Mouse (Mus musculus) C2C12 (cell line): ENCODE measurements around the gene Sptb.

Source experiments
- CTCF ChIP-seq: IDR thresholded peaks from one replicate; pipeline ENCODE4 v1.5.1; 2011; ENCODE audit not compliant: control insufficient read depth, insufficient read depth, insufficient read length
- MYOG ChIP-seq: IDR thresholded peaks from one replicate; pipeline ENCODE4 v1.6.1; 2011; ENCODE audit not compliant: control insufficient read depth, insufficient read length; ENCODE audit errors: extremely low read depth
- USF1 ChIP-seq: IDR thresholded peaks from one replicate; pipeline ENCODE4 v1.6.1; 2011; ENCODE audit warnings: low read depth, mild to moderate bottlenecking, control low read depth, moderate library complexity

DNA sequence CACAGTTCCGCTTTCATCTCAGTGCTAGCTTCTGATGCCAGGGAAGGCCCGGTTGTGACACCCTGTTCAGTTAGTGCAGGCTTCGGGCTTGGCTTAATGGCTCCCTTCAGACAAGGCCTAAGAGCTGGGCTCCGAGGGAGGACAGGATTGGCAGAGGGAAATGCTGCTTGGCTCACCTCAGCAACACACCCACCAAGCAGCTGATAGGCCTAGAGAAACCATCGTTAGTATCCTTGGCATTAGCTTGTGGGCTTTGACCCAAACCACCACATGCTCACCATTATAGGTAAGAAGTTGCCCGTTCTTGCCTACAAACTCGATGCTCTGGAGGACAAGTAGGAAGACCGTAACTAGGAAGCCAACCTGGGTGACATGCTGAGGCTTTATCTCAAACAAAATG lies 38.3 kb downstream of the Sptb start:
- no peak for TF ChIP-seq MYOG
- TF ChIP-seq CTCF: no peak
- no peak for TF ChIP-seq USF1
